Mouse (Mus musculus) liver, postnatal 0 days (tissue): ENCODE data around the gene Atl3. TPM values are rescaled to one million over a fixed set of nuclear protein-coding genes. Genes with fewer than 3 reads are reported as not detected.

Source experiments
- ATAC-seq: fragments of 200-750 bp; cut with Nextera tagmentation; 2 replicates; pipeline ENCODE4 v1.8.0; 2017; ENCODE audit warnings: mild to moderate bottlenecking, moderate library complexity
- DNase-seq: peaks from one replicate; pipeline ENCODE4 v3.0.0-alpha.2; 2016
- H3K27ac ChIP-seq: fragments of 300-500 bp; sonication (generic); 2 replicates; pipeline ENCODE4 v1.5.1; 2014; ENCODE audit warnings: antibody characterized with exemption, moderate library complexity, mild to moderate bottlenecking, low read depth
- H3K27me3 ChIP-seq: fragments of 300-500 bp; sonication (generic); 2 replicates; pipeline ENCODE4 v1.6.1; 2014; ENCODE audit warnings: low read length, control low read depth, mixed read lengths; ENCODE audit not compliant: insufficient read depth
- H3K36me3 ChIP-seq: fragments of 300-500 bp; sonication (generic); replicated peaks from 2 replicates; pipeline ENCODE4 v1.6.1; 2014; ENCODE audit warnings: mild to moderate bottlenecking, control low read depth, low read length, moderate library complexity, mixed read lengths; ENCODE audit not compliant: insufficient read depth
- H3K4me1 ChIP-seq: fragments of 300-500 bp; sonication (generic); 2 replicates; pipeline ENCODE4 v1.6.1; 2014; ENCODE audit warnings: antibody characterized with exemption, mild to moderate bottlenecking, control low read depth; ENCODE audit not compliant: insufficient read depth
- H3K4me2 ChIP-seq: fragments of 300-500 bp; sonication (generic); 2 replicates; pipeline ENCODE4 v1.6.1; 2014; ENCODE audit warnings: low read depth, mild to moderate bottlenecking, low read length, moderate library complexity, mixed read lengths
- H3K4me3 ChIP-seq: fragments of 300-500 bp; sonication (generic); 2 replicates; pipeline ENCODE4 v1.5.1; 2014; ENCODE audit warnings: low read depth, low read length
- H3K9ac ChIP-seq: fragments of 300-500 bp; sonication (generic); replicated peaks from 2 replicates; pipeline ENCODE4 v1.6.1; 2014; ENCODE audit warnings: mild to moderate bottlenecking, moderate library complexity
- H3K9me3 ChIP-seq: fragments of 300-500 bp; sonication (generic); 2 replicates; pipeline ENCODE4 v1.6.1; 2016; ENCODE audit warnings: mild to moderate bottlenecking, control low read depth, low read length, mixed read lengths
- CTCF ChIP-seq: sonication (generic); IDR thresholded peaks from 2 replicates; pipeline ENCODE4 v1.5.1; 2016; ENCODE audit warnings: antibody characterized with exemption, low read depth
- EP300 ChIP-seq: IDR thresholded peaks from 2 replicates; pipeline ENCODE4 v1.6.1; 2016; ENCODE audit warnings: antibody characterized with exemption, low read depth, mild to moderate bottlenecking
- WGBS: fragments of 180-500 bp; shearing (Covaris S2); extraction: QIAGEN DNeasy Blood & Tissue Kit; methylation state at CpG from one replicate; pipeline ENCODE4 v1.1.7; 2014; ENCODE audit not compliant: insufficient replicate concordance; 5-methylcytosine and 5-hydroxymethylcytosine counted together
- polyA plus RNA-seq: library from polyadenylated mRNA; unstranded; fragments of >200 nt; fragmentation: Nextera tagmentation; extraction: Ambion mirVana; gene quantifications from 2 replicates; pipeline ENCODE4 v1.2.1, GENCODE M21; 2015

Atl3 gene
- polyA plus RNA-seq, 1 experiment from 2014 or later: 7.2 TPM

GRCm38 (mm10) chr19:7467915-7468314 is 25.9 kb upstream of the Atl3 start:
- no peak overlapping the region for H3K4me2 ChIP-seq
- peaks cover 8% of the 10 kb centered on the region; the same call in 1 of the 2 replicates for H3K36me3 ChIP-seq
- no peaks in the 10 kb centered on the region for H3K27me3 ChIP-seq
- H3K9me3 ChIP-seq: no peaks in the 10 kb centered on the region
- DNase-seq (no peak), ATAC-seq (no peak)
- no peaks in the 10 kb centered on the region for H3K4me1 ChIP-seq
- H3K4me3 ChIP-seq: no peak overlapping the region
- H3K27ac ChIP-seq: no peak overlapping the region
- no peak for TF ChIP-seq CTCF
- TF ChIP-seq EP300: no peak
- no peak overlapping the region for H3K9ac ChIP-seq

GRCm38 (mm10) chr19:7470643-7471042 is 23.2 kb upstream of the Atl3 start:
- Histone ChIP-seq H3K4me2 (no peak overlapping the region), H3K27ac (no peak overlapping the region), H3K4me1 (no peaks in the 10 kb centered on the region), H3K9me3 (no peaks in the 10 kb centered on the region), H3K4me3 (no peak overlapping the region), H3K36me3 (peaks cover 9% of the 10 kb centered on the region; the same call in 1 of the 2 replicates), H3K9ac (no peak overlapping the region), H3K27me3 (no peaks in the 10 kb centered on the region)
- ATAC-seq (no peak), DNase-seq (no peak)
- TF ChIP-seq EP300: no peak
- no peak for TF ChIP-seq CTCF
- WGBS: 92% methylated on average over 2 of the region's 2 CpGs

DNA sequence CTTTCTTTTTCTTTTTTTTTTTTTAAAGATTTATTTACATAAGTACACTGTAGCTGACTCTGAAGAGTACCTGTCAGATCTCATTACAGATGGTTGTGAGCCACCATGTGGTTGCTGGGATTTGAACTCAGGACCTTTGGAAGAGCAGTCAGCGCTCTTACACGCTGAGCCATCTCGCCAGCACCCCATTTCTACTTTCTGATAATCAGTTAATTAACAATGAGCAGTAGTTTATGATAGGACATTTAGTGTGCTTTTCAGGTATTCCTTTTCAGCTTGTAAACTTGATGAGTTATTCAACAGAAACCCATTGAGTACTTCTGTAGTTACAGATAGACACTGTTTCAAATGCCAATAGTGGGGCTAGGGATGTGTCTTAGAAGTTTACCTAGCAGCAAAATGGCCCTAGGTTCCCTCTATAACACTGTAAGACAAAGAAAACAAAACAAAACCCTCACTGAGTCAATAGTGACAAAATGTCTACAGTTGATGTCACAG is 14.0 kb upstream of the Atl3 start:
- Histone ChIP-seq H3K9ac (no peak overlapping the region), H3K4me1 (peaks cover 11% of the 10 kb centered on the region), H3K4me3 (no peak overlapping the region), H3K36me3 (no peaks in the 10 kb centered on the region), H3K27me3 (no peaks in the 10 kb centered on the region), H3K9me3 (no peaks in the 10 kb centered on the region), H3K4me2 (no peak overlapping the region), H3K27ac (no peak overlapping the region)
- TF ChIP-seq EP300: no peak
- no peak for TF ChIP-seq CTCF
- 93% methylated on average over 3 of the region's 3 CpGs for WGBS
- no peak for ATAC-seq
- no peak for DNase-seq

DNA sequence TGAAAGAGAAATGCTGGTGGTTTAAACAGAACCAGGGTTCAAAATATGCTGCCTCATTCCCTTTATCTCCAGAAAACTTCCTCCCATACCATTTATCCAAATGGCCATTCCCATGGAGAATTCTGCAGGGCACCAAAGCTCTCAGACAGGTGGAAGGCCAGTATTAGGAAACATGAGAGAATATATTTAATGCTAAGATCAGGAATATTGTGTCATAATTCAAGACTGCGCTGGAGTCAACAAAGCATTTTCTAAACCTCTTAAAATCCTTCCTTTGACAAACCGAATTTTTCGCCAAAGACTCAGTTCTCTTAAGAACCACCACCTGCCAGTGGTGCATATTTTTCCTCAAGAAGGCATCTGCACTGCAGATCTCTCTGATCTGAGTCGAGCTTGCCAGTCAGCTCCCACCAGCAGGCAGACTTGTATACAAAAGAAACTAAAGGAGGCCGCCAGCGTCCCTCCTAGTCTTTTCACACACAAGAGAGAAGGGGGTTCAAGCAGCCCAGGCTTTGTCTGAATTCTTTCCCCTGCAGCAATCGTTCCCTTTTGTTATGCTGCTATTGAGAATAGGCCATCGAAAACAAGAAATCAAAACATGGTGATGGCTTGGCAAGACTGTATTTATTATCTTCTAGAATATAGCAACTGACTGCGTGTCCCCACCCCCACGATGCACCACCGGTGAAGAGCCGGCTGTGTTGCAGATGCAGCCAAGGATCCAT is 12.1 kb upstream of the Atl3 start:
- ATAC-seq: no peak
- Histone ChIP-seq H3K4me1 (peaks cover 11% of the 10 kb centered on the region), H3K36me3 (no peaks in the 10 kb centered on the region), H3K4me3 (peak overlapping the region; percentile 86), H3K27ac (peak overlapping the region; percentile 46), H3K9ac (peak overlapping the region; percentile 94), H3K9me3 (no peaks in the 10 kb centered on the region), H3K27me3 (no peaks in the 10 kb centered on the region), H3K4me2 (peak overlapping the region; percentile 87)
- DNase-seq: peak; percentile 28
- WGBS: 11% methylated on average over 12 of the region's 12 CpGs
- TF ChIP-seq CTCF (no peak), EP300 (no peak)

DNA sequence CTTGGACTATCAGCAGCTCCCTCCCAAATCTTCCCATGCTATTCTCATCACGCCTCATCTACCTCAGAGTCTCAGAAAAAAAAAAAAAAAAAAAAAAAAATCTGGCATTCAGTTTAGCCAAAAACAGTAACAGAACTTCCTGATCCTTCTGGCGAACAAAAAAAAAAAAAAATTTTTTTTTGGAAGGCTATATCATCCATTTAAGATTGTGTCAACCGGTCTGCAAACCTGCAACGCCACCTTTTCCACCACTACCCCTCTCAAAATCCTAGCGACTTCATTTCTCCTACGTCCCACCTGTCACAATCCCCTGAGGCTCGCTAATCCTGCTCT is 11.6 kb upstream of the Atl3 start:
- H3K27ac ChIP-seq: peak overlapping the region; percentile 99
- DNase-seq: no peak
- no peak for TF ChIP-seq CTCF
- no peak for TF ChIP-seq EP300
- no peak for ATAC-seq
- peaks cover 11% of the 10 kb centered on the region for H3K4me1 ChIP-seq
- H3K9me3 ChIP-seq: no peaks in the 10 kb centered on the region
- H3K36me3 ChIP-seq: no peaks in the 10 kb centered on the region
- no peaks in the 10 kb centered on the region for H3K27me3 ChIP-seq
- 2% methylated on average over 7 of the region's 7 CpGs for WGBS
- peak overlapping the region; percentile 86 for H3K4me3 ChIP-seq
- H3K9ac ChIP-seq: peak overlapping the region; percentile 94
- H3K4me2 ChIP-seq: peak overlapping the region; percentile 87

- TF ChIP-seq CTCF (no peak), EP300 (no peak)
- peaks cover 11% of the 10 kb centered on the region for H3K4me1 ChIP-seq
Measured at GRCm38 (mm10) chr19:7482599-7483511, 11.0 kb upstream of the Atl3 start, which contains the start of gene Rtn3. TSS of gene Rtn3 (minus strand) at chr19:7483281.

More at GRCm38 (mm10) chr19:7482599-7483511, 11.0 kb upstream of the Atl3 start, which contains the start of gene Rtn3:
- Histone ChIP-seq H3K9ac (peak within 1 kb of the TSS; percentile 94), H3K36me3 (no peaks in the 10 kb centered on the region), H3K4me2 (peak within 1 kb of the TSS; percentile 87), H3K9me3 (no peaks in the 10 kb centered on the region), H3K27me3 (no peaks in the 10 kb centered on the region), H3K4me3 (peak within 1 kb of the TSS; percentile 86), H3K27ac (peak within 1 kb of the TSS; percentile 99)
- ATAC-seq (peak; percentile 93), DNase-seq (peak; percentile 98)
- WGBS: 2% methylated on average over 74 of the region's 80 CpGs
